Comparison of ENCODE assay signal across 15 mouse cellular contexts in the genomic region with DNA sequence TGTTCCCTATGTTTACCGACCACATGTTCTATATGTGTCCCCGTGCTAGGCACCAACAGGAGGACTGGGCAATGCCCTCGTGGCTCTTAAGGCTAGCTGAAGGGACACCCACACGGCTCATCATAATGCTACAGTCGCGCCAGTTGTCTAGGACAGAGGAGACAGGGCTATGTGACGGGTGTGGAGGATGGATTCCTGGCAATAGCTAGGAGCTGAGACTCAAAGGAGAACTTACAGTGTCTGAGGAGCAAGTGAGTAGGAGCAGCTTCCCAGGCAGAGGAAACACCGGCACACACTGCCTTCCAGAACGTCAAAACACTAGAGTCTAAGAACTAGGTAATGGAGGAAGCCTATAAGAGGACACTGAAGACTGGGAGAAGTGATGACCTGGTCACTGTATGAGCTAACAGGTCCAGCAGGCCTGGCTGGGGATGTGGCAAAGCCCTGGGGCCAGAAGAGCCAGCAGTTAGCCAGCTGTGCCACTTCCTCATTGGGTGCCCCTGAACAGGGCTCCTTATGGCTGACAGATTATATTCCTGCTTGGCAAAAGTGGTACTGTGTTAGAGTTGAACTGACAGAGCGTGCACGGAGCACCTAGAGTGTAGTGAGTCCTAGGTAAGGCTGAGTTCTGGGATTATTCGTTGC. TPM values are rescaled to one million over a fixed set of nuclear protein-coding genes. Genes with fewer than 3 reads are reported as not detected.
DNase-seq lines count a peak whose midpoint lies in the region; ATAC-seq and TF ChIP-seq lines count a peak whose summit lies in the region.
"Had no signal": no experiment of that assay in that cellular context is flagged by ENCODE, and none has a peak within 500 bp of the region (broad histone marks: within the 10 kb centered on the region; RNA-seq: fewer than 3 reads in every experiment).

No protein-coding gene starts in this region.

- 90% methylated on average over 12 of the region's 12 CpGs for WGBS in neural tube, embryonic 11.5 days
- WGBS in forebrain, embryonic 16.5 days = 87% methylated on average over 12 of the region's 12 CpGs
- 84% methylated on average over 12 of the region's 12 CpGs for WGBS in macrophage (ENCODE audit: missing documents)
- WGBS in neural tube, embryonic 15.5 days = 81% methylated on average over 12 of the region's 12 CpGs
- WGBS in kidney, adult 2 months = 92% methylated on average over 12 of the region's 12 CpGs

- no peaks in the 10 kb centered on the region; the same call in 1 of the 2 replicates for H3K27me3 ChIP-seq in neural tube, embryonic 11.5 days (ENCODE audit: control insufficient read depth, insufficient read depth, low read length)
- H3K27me3 ChIP-seq in forebrain, embryonic 16.5 days (replicated peaks; ENCODE audit: control insufficient read depth, insufficient read depth, low read length) = no peaks in the 10 kb centered on the region
- no peaks in the 10 kb centered on the region for H3K27me3 ChIP-seq in neural tube, embryonic 15.5 days (replicated peaks)
- no peaks in the 10 kb centered on the region for H3K27me3 ChIP-seq in kidney, adult 2 months (replicated peaks; ENCODE audit: control insufficient read depth, insufficient read depth, low read length)
- H3K27me3 ChIP-seq: embryonic facial prominence, embryonic 12.5 days; kidney, embryonic 15.5 days had no signal

- H3K36me3 ChIP-seq in neural tube, embryonic 11.5 days (ENCODE audit: control insufficient read depth, insufficient read depth, low read length) = no peaks in the 10 kb centered on the region
- H3K36me3 ChIP-seq in forebrain, embryonic 16.5 days (ENCODE audit: control insufficient read depth, insufficient read depth) = no peaks in the 10 kb centered on the region
- H3K36me3 ChIP-seq in macrophage (ENCODE audit: inconsistent target) = no peaks in the 10 kb centered on the region
- no peaks in the 10 kb centered on the region for H3K36me3 ChIP-seq in neural tube, embryonic 15.5 days
- no peaks in the 10 kb centered on the region for H3K36me3 ChIP-seq in kidney, adult 2 months (ENCODE audit: control insufficient read depth, insufficient read depth, low read length)
- H3K36me3 ChIP-seq: embryonic facial prominence, embryonic 12.5 days; kidney, embryonic 15.5 days had no signal

- H3K79me2 ChIP-seq in macrophage (ENCODE audit: inconsistent target) = peaks cover 68% of the 10 kb centered on the region

- no peak overlapping the region for H3K4me3 ChIP-seq in neural tube, embryonic 11.5 days (ENCODE audit: low read depth, low read length)
- H3K4me3 ChIP-seq in forebrain, embryonic 16.5 days (replicated peaks; ENCODE audit: low read length) = no peak overlapping the region
- H3K4me3 ChIP-seq in macrophage (ENCODE audit: inconsistent target) = peak overlapping the region; percentile 82
- peak overlapping the region; percentile 84; the same call in 1 of the 2 replicates for H3K4me3 ChIP-seq in neural tube, embryonic 15.5 days (replicated peaks)
- no peak overlapping the region for H3K4me3 ChIP-seq in kidney, adult 2 months (ENCODE audit: insufficient read depth, low read depth, low read length)
- H3K4me3 ChIP-seq: heart, adult 2 months had no signal

- DNase-seq in neural tube, embryonic 11.5 days (ENCODE audit: low spot score) = no peak
- no peak for DNase-seq in neural tube, embryonic 10.5 days (ENCODE audit: extremely low spot score, low spot score)
- no peak for DNase-seq in kidney, adult 2 months
- DNase-seq: adrenal gland, postnatal 36 days; cerebellum, adult 8-10 months; heart, postnatal 36 days; lung, adult 18-20 months had no signal

- TF ChIP-seq POLR2A in kidney, adult 2 months (IDR thresholded peaks at IDR 0.05; ENCODE audit: low read depth, low read length) = no peak

- no peak overlapping the region for H3K27ac ChIP-seq in neural tube, embryonic 11.5 days (ENCODE audit: low read depth, low read length)
- H3K27ac ChIP-seq in forebrain, embryonic 16.5 days (ENCODE audit: low read length) = no peak overlapping the region
- H3K27ac ChIP-seq in macrophage = peak overlapping the region; percentile 76
- H3K27ac ChIP-seq in neural tube, embryonic 15.5 days (replicated peaks) = no peak overlapping the region
- no peak overlapping the region for H3K27ac ChIP-seq in kidney, adult 2 months (ENCODE audit: insufficient read depth, low read depth, low read length)
- H3K27ac ChIP-seq: embryonic facial prominence, embryonic 12.5 days; heart, adult 2 months; kidney, embryonic 15.5 days had no signal

- peaks cover 7% of the 10 kb centered on the region for H3K4me1 ChIP-seq in neural tube, embryonic 11.5 days (ENCODE audit: control insufficient read depth, insufficient read depth, low read length)
- H3K4me1 ChIP-seq in forebrain, embryonic 16.5 days (replicated peaks; ENCODE audit: control insufficient read depth, insufficient read depth, low read length) = peaks cover 51% of the 10 kb centered on the region
- peaks cover 59% of the 10 kb centered on the region for H3K4me1 ChIP-seq in neural tube, embryonic 15.5 days
- H3K4me1 ChIP-seq in kidney, adult 2 months (ENCODE audit: control insufficient read depth, insufficient read depth, low read length) = no peaks in the 10 kb centered on the region; the same call in 1 of the 2 replicates

- no peak for TF ChIP-seq CTCF in kidney, adult 2 months (conservative IDR thresholded peaks at IDR 0.05; ENCODE audit: insufficient read depth, insufficient read length, low read depth, low read length)

- no peak overlapping the region for H3K9ac ChIP-seq in neural tube, embryonic 11.5 days (ENCODE audit: low read length)
- H3K9ac ChIP-seq in forebrain, embryonic 16.5 days (replicated peaks; ENCODE audit: low read depth, low read length) = 0 out of 2 replicates have a peak overlapping the region, but pooled peaks have one; percentile 10
- no peak overlapping the region; the same call in 1 of the 2 replicates for H3K9ac ChIP-seq in neural tube, embryonic 15.5 days (replicated peaks)
- H3K9ac ChIP-seq: embryonic facial prominence, embryonic 12.5 days; kidney, embryonic 15.5 days had no signal

- H3K4me2 ChIP-seq in neural tube, embryonic 11.5 days (ENCODE audit: low read depth) = 0 out of 2 replicates have a peak overlapping the region, but pooled peaks have one; percentile 81
- peak overlapping the region; percentile 80 for H3K4me2 ChIP-seq in forebrain, embryonic 16.5 days (ENCODE audit: low read length)
- H3K4me2 ChIP-seq in neural tube, embryonic 15.5 days = peak overlapping the region; percentile 71

- H3K9me3 ChIP-seq in neural tube, embryonic 11.5 days (ENCODE audit: control insufficient read depth, low read length) = no peaks in the 10 kb centered on the region
- no peaks in the 10 kb centered on the region for H3K9me3 ChIP-seq in forebrain, embryonic 16.5 days (ENCODE audit: control insufficient read depth, low read length)
- no peaks in the 10 kb centered on the region for H3K9me3 ChIP-seq in neural tube, embryonic 15.5 days (replicated peaks)
- H3K9me3 ChIP-seq: embryonic facial prominence, embryonic 12.5 days; kidney, embryonic 15.5 days had no signal

- ATAC-seq in neural tube, embryonic 11.5 days (ENCODE audit: insufficient read depth, low FRiP score, low TSS enrichment) = no peak
- ATAC-seq in forebrain, embryonic 16.5 days = no peak
- ATAC-seq in neural tube, embryonic 15.5 days (ENCODE audit: low FRiP score) = no peak
- no peak for ATAC-seq in megakaryocyte, adult 5-6 weeks (ENCODE audit: poor library complexity, severe bottlenecking)

RNA-seq across cellular contexts. Expression of gene 5031439G07Rik, which starts 2.7 kb away (rescaled TPM):
- polyA plus RNA-seq in neural tube, embryonic 11.5 days (2014; fragmentation: Nextera tagmentation; extraction: Ambion mirVana) = 36.4 and 39.3 TPM in 2 replicates
- 24.2 and 24.8 TPM in 2 replicates for polyA plus RNA-seq in forebrain, embryonic 16.5 days (2015; fragmentation: Nextera tagmentation; extraction: Ambion mirVana)
- 100 to 1,000 TPM in 6 of 26 experiments, 10 to 100 TPM in 20; 15.1 to 153 (median 46.5) TPM for total RNA-seq in macrophage (2018; cell fraction: chromatin; rRNA removed)
- total RNA-seq in macrophage (2018; cell fraction: cytosol; rRNA removed) = 100 to 1,000 TPM in 21 of 26 experiments, 10 to 100 TPM in 5; 87.5 to 220 (median 133) TPM
- total RNA-seq in macrophage (2018; cell fraction: nucleus; rRNA removed) = 100 to 1,000 TPM in 10 of 26 experiments, 10 to 100 TPM in 16; 43.1 to 161 (median 92.0) TPM
- 96.5 to 136 TPM (median 117 TPM) in 3 replicates for polyA plus RNA-seq in macrophage (2018)
- polyA plus RNA-seq in neural tube, embryonic 15.5 days (2015; fragmentation: Nextera tagmentation; extraction: Ambion mirVana) = 21.6 and 24.9 TPM in 2 replicates
- 21.7 and 24.1 TPM in 2 replicates for polyA plus RNA-seq in kidney, adult 2 months (2012; rRNA removed)
- 48.7 and 48.8 TPM in 2 replicates for total RNA-seq in megakaryocyte, adult 5-6 weeks (2015)
- total RNA-seq in megakaryocyte, adult 5-6 weeks (2017) = 65.3 and 73.5 TPM in 2 replicates

RNA-seq across cellular contexts. Expression of gene Upk3a, which starts 31.3 kb away (rescaled TPM):
- polyA plus RNA-seq in neural tube, embryonic 11.5 days (2014; fragmentation: Nextera tagmentation; extraction: Ambion mirVana) = not detected in 2 replicates
- 0.83 and 1.1 TPM in 2 replicates for polyA plus RNA-seq in forebrain, embryonic 16.5 days (2015; fragmentation: Nextera tagmentation; extraction: Ambion mirVana)
- not detected for total RNA-seq in macrophage (2018; cell fraction: chromatin; rRNA removed)
- total RNA-seq in macrophage (2018; cell fraction: cytosol; rRNA removed) = not detected
- not detected for total RNA-seq in macrophage (2018; cell fraction: nucleus; rRNA removed)
- polyA plus RNA-seq in macrophage (2018) = not detected in 3 replicates
- polyA plus RNA-seq in neural tube, embryonic 15.5 days (2015; fragmentation: Nextera tagmentation; extraction: Ambion mirVana) = 0.38 and 0.74 TPM in 2 replicates
- 19.6 and 24.9 TPM in 2 replicates for polyA plus RNA-seq in kidney, adult 2 months (2012; rRNA removed)
- total RNA-seq in megakaryocyte, adult 5-6 weeks (2015) = not detected in 2 replicates
- total RNA-seq in megakaryocyte, adult 5-6 weeks (2017) = not detected in 2 replicates
- total RNA-seq: adrenal gland, postnatal 36 days; heart, adult 2 months; heart, postnatal 36 days had no signal
- polyA plus RNA-seq: limb, embryonic 11.5 days had no signal

RNA-seq across cellular contexts. Expression of gene Fam118a, which starts 43.1 kb away (rescaled TPM):
- polyA plus RNA-seq in neural tube, embryonic 11.5 days (2014; fragmentation: Nextera tagmentation; extraction: Ambion mirVana) = 29.3 and 29.4 TPM in 2 replicates
- polyA plus RNA-seq in forebrain, embryonic 16.5 days (2015; fragmentation: Nextera tagmentation; extraction: Ambion mirVana) = 35.3 and 38.9 TPM in 2 replicates
- total RNA-seq in macrophage (2018; cell fraction: chromatin; rRNA removed) = 10 to 100 TPM in 14 of 26 experiments, 1 to 10 TPM in 12; 1.4 to 27.3 (median 11.3) TPM
- 10 to 100 TPM in 4 of 26 experiments, 1 to 10 TPM in 22; 2.8 to 11.5 (median 7.9) TPM for total RNA-seq in macrophage (2018; cell fraction: cytosol; rRNA removed)
- 10 to 100 TPM in 9 of 26 experiments, 1 to 10 TPM in 17; 2.4 to 20.7 (median 6.3) TPM for total RNA-seq in macrophage (2018; cell fraction: nucleus; rRNA removed)
- polyA plus RNA-seq in macrophage (2018) = 5.4 to 11.3 TPM (median 6.8 TPM) in 3 replicates
- polyA plus RNA-seq in neural tube, embryonic 15.5 days (2015; fragmentation: Nextera tagmentation; extraction: Ambion mirVana) = 28.5 and 28.8 TPM in 2 replicates
- polyA plus RNA-seq in kidney, adult 2 months (2012; rRNA removed) = 4.1 and 4.9 TPM in 2 replicates
- 8.4 and 9.9 TPM in 2 replicates for total RNA-seq in megakaryocyte, adult 5-6 weeks (2015)
- total RNA-seq in megakaryocyte, adult 5-6 weeks (2017) = 7.5 and 8.8 TPM in 2 replicates

Comparison
In these comparisons a context has a peak if more than half of its experiments do, and no peak if none do; other contexts are left out.
1. H3K4me3 ChIP-seq: peak in macrophage (single experiment) and neural tube, embryonic 15.5 days (single experiment); none in neural tube, embryonic 11.5 days (single experiment), forebrain, embryonic 16.5 days (single experiment) and kidney, adult 2 months (single experiment).
2. Peak in every context shown above with its lines, with median percentiles within 50 percentile points of each other: H3K4me2 ChIP-seq.